Mouse (Mus musculus): ENCODE data around the gene Esf1.
"Not testable (repeated sequence)": the region's sequence is repeated elsewhere in the genome, so short reads cannot be mapped to it uniquely, and the experiment has no call there.

Gene Esf1

GRCm38 (mm10) chr2:140170127-140170802, at the start of gene Esf1, which contains the start of gene Ndufaf5:
Gene Esf1 (minus strand): TSS chr2:140170564.
Gene Ndufaf5 (plus strand): TSS chr2:140170649.
- peak; percentile 97 for DNase-seq

- DNase-seq, result no peak
Measured at GRCm38 (mm10) chr2:140215965-140216364, 45.6 kb upstream of the Esf1 start.

- DNase-seq, result no peak
Measured at GRCm38 (mm10) chr2:140215415-140215814, 45.1 kb upstream of the Esf1 start.

GRCm38 (mm10) chr2:140214519-140215027, 44.2 kb upstream of the Esf1 start:
- no peak for DNase-seq

GRCm38 (mm10) chr2:140203756-140204155, 33.4 kb upstream of the Esf1 start:
- DNase-seq, result no peak

GRCm38 (mm10) chr2:140202573-140202972, 32.2 kb upstream of the Esf1 start:
- DNase-seq, result no peak

- no peak for DNase-seq
Measured at GRCm38 (mm10) chr2:140200713-140201112, 30.3 kb upstream of the Esf1 start.

GRCm38 (mm10) chr2:140185685-140186210, 15.4 kb upstream of the Esf1 start:
- DNase-seq, result not testable (repeated sequence)

GRCm38 (mm10) chr2:140170803-140171553, 614 bp upstream of the Esf1 start:
- no peak for DNase-seq

GRCm38 (mm10) chr2:140169057-140169456, 1.3 kb downstream of the Esf1 start:
- DNase-seq, result no peak

GRCm38 (mm10) chr2:140163351-140163854, 7.0 kb downstream of the Esf1 start:
- no peak for DNase-seq

GRCm38 (mm10) chr2:140159186-140159730, 11.1 kb downstream of the Esf1 start:
- DNase-seq, result no peak

GRCm38 (mm10) chr2:140151743-140152142, 18.6 kb downstream of the Esf1 start, which contains the start of gene Gm17374:
Gene Gm17374 (plus strand): TSS chr2:140152043.
- DNase-seq, result not testable (repeated sequence)

GRCm38 (mm10) chr2:140125516-140125915, 44.8 kb downstream of the Esf1 start:
- DNase-seq, result no peak

- peak; percentile 51 for DNase-seq
Measured at GRCm38 (mm10) chr2:140113851-140114250, 56.5 kb downstream of the Esf1 start.

- DNase-seq, result no peak
Measured at GRCm38 (mm10) chr2:140108945-140109344, 61.4 kb downstream of the Esf1 start.

- DNase-seq, result no peak
Measured at GRCm38 (mm10) chr2:140107641-140108040, 62.7 kb downstream of the Esf1 start.

- DNase-seq, result no peak
Measured at GRCm38 (mm10) chr2:140104951-140105350, 65.4 kb downstream of the Esf1 start.

- DNase-seq, result no peak
Measured at GRCm38 (mm10) chr2:140100551-140101474, 69.6 kb downstream of the Esf1 start.

- DNase-seq, result no peak
Measured at GRCm38 (mm10) chr2:140099971-140100370, 70.4 kb downstream of the Esf1 start.

GRCm38 (mm10) chr2:140097131-140097591, 73.2 kb downstream of the Esf1 start:
- DNase-seq, result no peak

GRCm38 (mm10) chr2:140096034-140096433, 74.3 kb downstream of the Esf1 start:
- DNase-seq, result no peak
